Mouse (Mus musculus) hematopoietic stem cell, adult 5-6 weeks (primary cell): ENCODE measurements at regions not wholly inside any gene's neighbourhood (a gene's known extent, or its start where the extent isn't known, plus 50 kb on each side); places are given as distances from the start of the nearest gene placed in this dataset.
A peak's percentile ranks its signal among the peaks of the same experiment; 100 is the strongest.

Experiments
- ATAC-seq, 2 experiments: fragments of 125-278 bp in 1 of 2; replicated peaks in 1 of 2; 2 replicates each; pipeline ENCODE4 v1.8.0; 2016 to 2017; ENCODE audit warnings: inconsistent platforms in 2 of 2, mild to moderate bottlenecking in 2 of 2, moderate number of reproducible peaks in 2 of 2, low read depth in 1 of 2, moderate TSS enrichment in 1 of 2; ENCODE audit not compliant: low FRiP score in 2 of 2, poor library complexity in 2 of 2, severe bottlenecking in 2 of 2, insufficient read depth in 1 of 2, low TSS enrichment in 1 of 2

DNA sequence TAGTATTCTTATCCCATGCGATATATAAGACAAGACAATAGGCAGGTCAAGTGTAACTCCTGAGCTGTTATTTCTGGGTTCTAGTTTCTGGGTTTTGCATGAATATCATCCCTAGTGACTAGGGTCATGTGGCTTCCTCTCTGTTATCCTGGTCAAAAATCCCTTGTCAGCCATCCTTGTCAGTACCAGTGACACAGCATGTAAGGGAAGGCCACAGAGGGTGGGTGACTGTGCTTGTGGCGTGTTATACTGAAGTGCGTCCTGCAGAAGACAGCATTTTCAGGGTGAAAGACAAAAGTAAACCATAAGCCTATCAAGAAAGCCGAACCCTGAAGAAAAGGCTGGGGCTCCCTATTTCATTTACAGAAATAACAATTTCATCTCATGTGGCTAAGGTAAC is 50.7 kb upstream of the Echdc3 start:
- no peak for ATAC-seq

DNA sequence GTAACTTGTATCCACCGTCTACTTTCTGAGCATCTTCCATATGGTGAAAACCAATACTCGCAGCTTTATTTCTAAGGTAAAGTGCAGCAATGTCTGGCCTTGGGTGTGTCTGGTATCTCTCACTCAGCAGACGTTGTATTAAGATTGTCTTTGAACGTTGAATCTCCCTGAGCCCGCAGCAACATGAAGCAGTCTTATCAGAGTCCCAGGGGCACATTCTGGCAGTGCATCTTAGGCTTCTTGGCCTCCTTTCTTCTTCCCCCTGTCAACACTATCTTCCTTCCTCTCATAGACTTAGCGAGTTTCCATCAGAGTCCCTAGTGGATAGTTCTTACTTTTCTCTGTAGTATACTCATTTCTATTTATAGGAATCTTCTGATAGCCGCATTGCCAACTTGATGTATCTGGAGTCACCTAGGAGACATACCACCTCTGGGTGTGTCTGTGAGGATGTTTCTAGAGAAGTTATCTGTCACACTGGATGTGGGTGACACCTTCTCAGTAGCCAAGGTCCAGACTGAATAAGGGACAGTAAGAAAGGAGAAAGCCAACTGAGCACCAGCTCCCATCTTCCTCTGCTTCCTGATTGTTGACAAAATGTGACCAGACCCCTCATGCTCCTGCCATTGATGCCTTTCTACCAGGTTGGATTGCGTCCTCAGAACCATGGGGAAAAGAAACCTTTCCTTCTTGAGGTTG is 51.4 kb upstream of the Echdc3 start:
- peak in 1 of 2 experiments; percentile 31; a peak in 1 of 4 replicates for ATAC-seq

DNA sequence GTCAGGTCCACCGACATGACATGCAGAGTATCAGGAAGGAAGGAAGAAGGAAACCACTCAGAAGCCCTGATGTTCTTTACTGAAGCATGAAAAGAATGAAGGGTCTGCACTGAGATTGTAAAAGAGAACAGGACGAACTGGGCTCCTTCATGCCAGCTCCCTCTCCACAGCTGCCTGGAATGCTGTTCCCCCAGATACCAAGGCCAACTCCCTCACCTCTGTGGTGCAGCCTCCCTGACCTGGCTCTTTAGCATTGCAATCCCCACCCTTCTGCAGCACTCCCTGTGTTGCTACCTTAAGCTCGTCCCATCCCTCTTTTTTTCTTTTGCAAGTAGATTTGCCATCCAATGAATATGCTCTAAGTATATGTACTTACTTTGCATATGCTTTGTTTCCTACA is 52.3 kb upstream of the Echdc3 start:
- no peak for ATAC-seq

DNA sequence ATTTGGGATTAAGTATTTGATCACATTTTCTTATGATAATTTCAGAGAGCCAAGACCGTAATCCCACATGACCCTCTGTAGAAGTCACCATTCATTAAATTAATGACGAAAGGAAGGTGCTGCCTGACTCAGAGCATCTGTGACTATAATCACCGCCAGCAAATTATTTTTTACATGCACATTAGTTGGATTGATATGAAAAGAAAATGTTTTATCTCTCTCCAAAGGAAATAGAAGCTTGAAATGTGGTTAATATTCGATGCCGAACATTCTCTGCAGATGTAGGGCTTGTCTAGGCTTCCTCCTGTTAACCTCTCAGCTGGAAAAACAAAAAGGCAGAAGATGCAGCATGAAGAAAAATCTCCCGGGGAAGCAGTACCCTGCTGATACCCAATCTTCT is 54.2 kb upstream of the Echdc3 start:
- no peak for ATAC-seq

DNA sequence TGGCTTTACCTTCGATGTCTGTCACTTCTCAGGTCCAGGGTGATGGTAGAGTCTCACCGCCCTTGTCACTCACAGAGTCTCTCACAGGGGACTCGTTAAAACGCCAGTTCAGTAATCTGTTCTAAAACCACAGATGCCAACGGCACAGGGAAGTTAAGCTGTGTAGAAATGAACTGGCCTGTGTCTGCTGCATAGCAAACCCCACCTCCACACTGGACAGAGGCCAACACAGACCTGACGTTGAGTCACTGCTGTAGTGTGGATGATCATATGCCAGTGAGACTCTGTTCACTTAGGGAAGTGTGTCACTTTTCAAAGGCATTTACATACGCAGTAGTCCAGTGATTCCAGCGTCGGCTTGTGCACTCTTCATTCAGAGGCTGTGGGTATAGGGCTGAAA is 54.7 kb upstream of the Echdc3 start:
- ATAC-seq = peak; percentile 94 to 98

DNA sequence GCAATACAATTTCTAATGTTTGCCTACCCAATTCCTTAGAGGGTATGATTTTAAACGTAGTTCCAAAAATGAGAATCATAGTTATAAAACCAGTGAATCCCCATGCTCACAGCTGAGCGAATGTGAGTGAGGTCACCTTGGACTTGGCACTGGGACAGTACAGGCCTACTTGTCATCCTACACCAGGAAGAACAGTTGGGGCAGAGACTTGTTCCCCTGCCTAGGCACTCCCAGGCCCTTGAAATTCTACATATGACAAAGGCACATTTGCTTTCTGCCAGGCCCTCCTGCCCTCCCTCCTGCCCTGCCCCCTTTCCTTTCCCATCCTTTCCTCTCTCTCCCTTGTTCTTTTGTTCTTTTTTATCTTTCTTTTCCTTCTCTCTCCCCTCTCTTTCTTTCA is 50.0 kb upstream of the Usp6nl start:
- ATAC-seq = no peak
